Mouse (Mus musculus): ENCODE results near the gene Hspa2. TPM values are rescaled to one million over a fixed set of nuclear protein-coding genes. Genes with fewer than 3 reads are reported as not detected.
"Not testable (repeated sequence)": the region's sequence is repeated elsewhere in the genome, so short reads cannot be mapped to it uniquely, and the experiment has no call there.

The Hspa2 gene
- polyA plus RNA-seq, 1 experiment from 2014 or later, result 5.7 TPM

GRCm38 (mm10) chr12:76435549-76435948 is 31.6 kb downstream of the Hspa2 start:
- WGBS, result 38% methylated on average over 8 of the region's 8 CpGs
- Histone ChIP-seq H3K27ac (ENCODE audit: low read depth, low read length) (no peak overlapping the region), H3K4me2 (ENCODE audit: low read depth, low read length) (peak overlapping the region; percentile 32; the same call in 1 of the 2 replicates), H3K4me3 (ENCODE audit: low read depth, low read length) (no peak overlapping the region), H3K36me3 (ENCODE audit: control insufficient read depth, insufficient read depth, low read length) (no peaks in the 10 kb centered on the region), H3K27me3 (ENCODE audit: control insufficient read depth, insufficient read depth, low read length) (no peaks in the 10 kb centered on the region), H3K9me3 (ENCODE audit: control insufficient read depth, low read length) (no peaks in the 10 kb centered on the region), H3K9ac (replicated peaks; ENCODE audit: low read depth, low read length) (no peak overlapping the region), H3K4me1 (ENCODE audit: control insufficient read depth, insufficient read depth, low read length) (no peaks in the 10 kb centered on the region)
- no peak for ATAC-seq (ENCODE audit: low read depth)

DNA sequence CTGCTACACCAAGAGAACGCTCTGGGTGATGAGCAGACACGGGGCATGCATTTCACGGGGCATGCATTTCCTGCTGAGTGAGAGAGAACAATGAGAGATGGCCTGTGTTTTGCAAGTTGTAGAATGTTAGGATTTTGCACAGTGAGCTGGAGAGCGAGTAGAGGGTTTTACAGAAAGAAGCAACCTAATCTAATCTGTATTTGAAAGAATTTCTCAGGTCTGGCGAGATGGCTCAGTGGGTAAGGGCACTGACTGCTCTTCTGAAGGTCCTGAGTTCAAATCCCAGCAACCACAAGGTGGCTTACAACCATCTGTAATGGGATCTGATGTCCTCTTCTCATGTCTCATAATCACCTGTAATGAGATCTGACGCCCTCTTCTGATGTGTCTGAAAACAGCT is 39.5 kb downstream of the Hspa2 start:
- H3K9ac ChIP-seq (replicated peaks; ENCODE audit: low read depth, low read length); H3K9me3 ChIP-seq (ENCODE audit: control insufficient read depth, low read length); H3K27ac ChIP-seq (ENCODE audit: low read depth, low read length); ATAC-seq (ENCODE audit: low read depth); H3K27me3 ChIP-seq (ENCODE audit: control insufficient read depth, insufficient read depth, low read length); H3K4me3 ChIP-seq (ENCODE audit: low read depth, low read length); H3K36me3 ChIP-seq (ENCODE audit: control insufficient read depth, insufficient read depth, low read length); H3K4me2 ChIP-seq (ENCODE audit: low read depth, low read length); H3K4me1 ChIP-seq (ENCODE audit: control insufficient read depth, insufficient read depth, low read length): not testable (repeated sequence)
- WGBS, result 81% methylated on average over 6 of the region's 6 CpGs

- H3K36me3 ChIP-seq (ENCODE audit: control insufficient read depth, insufficient read depth, low read length), result no peaks in the 10 kb centered on the region
- H3K4me2 ChIP-seq (ENCODE audit: low read depth, low read length), result no peak overlapping the region
- WGBS, result 74% methylated on average over 10 of the region's 10 CpGs
- no peak for ATAC-seq (ENCODE audit: low read depth)
- no peaks in the 10 kb centered on the region for H3K4me1 ChIP-seq (ENCODE audit: control insufficient read depth, insufficient read depth, low read length)
- H3K4me3 ChIP-seq (ENCODE audit: low read depth, low read length), result no peak overlapping the region
- H3K9me3 ChIP-seq (ENCODE audit: control insufficient read depth, low read length), result no peaks in the 10 kb centered on the region
- H3K27me3 ChIP-seq (ENCODE audit: control insufficient read depth, insufficient read depth, low read length), result no peaks in the 10 kb centered on the region
- no peak overlapping the region for H3K9ac ChIP-seq (replicated peaks; ENCODE audit: low read depth, low read length)
- no peak overlapping the region for H3K27ac ChIP-seq (ENCODE audit: low read depth, low read length)
These were observed 40.4 kb downstream of the Hspa2 start for GRCm38 (mm10) chr12:76444359-76444772.

- H3K4me2 ChIP-seq (ENCODE audit: low read depth, low read length), result no peak overlapping the region
- no peak for ATAC-seq (ENCODE audit: low read depth)
These were observed 40.9 kb downstream of the Hspa2 start for GRCm38 (mm10) chr12:76444862-76445261.

GRCm38 (mm10) chr12:76446201-76446600 is 42.2 kb downstream of the Hspa2 start:
- H3K4me3 ChIP-seq (ENCODE audit: low read depth, low read length), result no peak overlapping the region
- no peak overlapping the region for H3K27ac ChIP-seq (ENCODE audit: low read depth, low read length)
- no peak overlapping the region for H3K9ac ChIP-seq (replicated peaks; ENCODE audit: low read depth, low read length)
- H3K36me3 ChIP-seq (ENCODE audit: control insufficient read depth, insufficient read depth, low read length), result no peaks in the 10 kb centered on the region
- 76% methylated on average over 11 of the region's 11 CpGs for WGBS
- no peaks in the 10 kb centered on the region for H3K4me1 ChIP-seq (ENCODE audit: control insufficient read depth, insufficient read depth, low read length)
- no peak for ATAC-seq (ENCODE audit: low read depth)
- H3K4me2 ChIP-seq (ENCODE audit: low read depth, low read length), result no peak overlapping the region
- H3K27me3 ChIP-seq (ENCODE audit: control insufficient read depth, insufficient read depth, low read length), result no peaks in the 10 kb centered on the region
- H3K9me3 ChIP-seq (ENCODE audit: control insufficient read depth, low read length), result no peaks in the 10 kb centered on the region

More at GRCm38 (mm10) chr12:76444862-76445261, 40.9 kb downstream of the Hspa2 start:
- no peaks in the 10 kb centered on the region for H3K9me3 ChIP-seq (ENCODE audit: control insufficient read depth, low read length)
- no peak overlapping the region for H3K27ac ChIP-seq (ENCODE audit: low read depth, low read length)
- no peak overlapping the region for H3K4me3 ChIP-seq (ENCODE audit: low read depth, low read length)
- no peak overlapping the region for H3K9ac ChIP-seq (replicated peaks; ENCODE audit: low read depth, low read length)
- no peaks in the 10 kb centered on the region for H3K4me1 ChIP-seq (ENCODE audit: control insufficient read depth, insufficient read depth, low read length)
- no peaks in the 10 kb centered on the region for H3K36me3 ChIP-seq (ENCODE audit: control insufficient read depth, insufficient read depth, low read length)
- H3K27me3 ChIP-seq (ENCODE audit: control insufficient read depth, insufficient read depth, low read length), result no peaks in the 10 kb centered on the region
- 80% methylated on average over 6 of the region's 6 CpGs for WGBS

- H3K27me3 ChIP-seq (ENCODE audit: control insufficient read depth, insufficient read depth, low read length), result no peaks in the 10 kb centered on the region
- no peak overlapping the region for H3K4me3 ChIP-seq (ENCODE audit: low read depth, low read length)
- no peaks in the 10 kb centered on the region for H3K4me1 ChIP-seq (ENCODE audit: control insufficient read depth, insufficient read depth, low read length)
- no peak for ATAC-seq (ENCODE audit: low read depth)
- no peak overlapping the region for H3K27ac ChIP-seq (ENCODE audit: low read depth, low read length)
- H3K9me3 ChIP-seq (ENCODE audit: control insufficient read depth, low read length), result no peaks in the 10 kb centered on the region
- no peak overlapping the region for H3K9ac ChIP-seq (replicated peaks; ENCODE audit: low read depth, low read length)
- H3K36me3 ChIP-seq (ENCODE audit: control insufficient read depth, insufficient read depth, low read length), result no peaks in the 10 kb centered on the region
- 82% methylated on average over 6 of the region's 6 CpGs for WGBS
- H3K4me2 ChIP-seq (ENCODE audit: low read depth, low read length), result no peak overlapping the region
These were observed 44.2 kb downstream of the Hspa2 start for GRCm38 (mm10) chr12:76448127-76448526.

DNA sequence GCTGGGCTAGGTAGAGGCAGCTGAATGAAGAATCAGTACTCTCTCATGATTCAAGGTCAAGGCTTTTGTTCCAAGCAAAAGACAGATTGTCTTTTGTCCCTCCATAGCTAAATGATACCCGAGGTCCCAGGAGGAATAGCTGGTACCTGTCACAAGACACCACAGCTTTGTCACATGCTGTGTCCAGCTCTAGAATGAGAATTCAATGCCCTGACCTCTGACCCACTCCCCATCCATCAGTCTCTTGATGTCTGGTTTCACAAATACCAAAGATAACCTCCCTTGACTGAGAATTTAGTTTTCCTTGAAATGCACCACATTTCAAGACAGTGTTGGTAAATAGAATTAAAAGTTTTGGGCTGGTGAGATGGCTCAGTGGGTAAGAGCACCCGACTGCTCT is 48.2 kb downstream of the Hspa2 start:
- H3K4me3 ChIP-seq (ENCODE audit: low read depth, low read length), result no peak overlapping the region
- no peak overlapping the region for H3K4me2 ChIP-seq (ENCODE audit: low read depth, low read length)
- H3K4me1 ChIP-seq (ENCODE audit: control insufficient read depth, insufficient read depth, low read length), result no peaks in the 10 kb centered on the region
- no peak overlapping the region for H3K27ac ChIP-seq (ENCODE audit: low read depth, low read length)
- no peaks in the 10 kb centered on the region for H3K36me3 ChIP-seq (ENCODE audit: control insufficient read depth, insufficient read depth, low read length)
- WGBS, result 51% methylated on average over 2 of the region's 2 CpGs
- H3K9me3 ChIP-seq (ENCODE audit: control insufficient read depth, low read length), result no peaks in the 10 kb centered on the region
- no peaks in the 10 kb centered on the region for H3K27me3 ChIP-seq (ENCODE audit: control insufficient read depth, insufficient read depth, low read length)
- no peak for ATAC-seq (ENCODE audit: low read depth)
- H3K9ac ChIP-seq (replicated peaks; ENCODE audit: low read depth, low read length), result no peak overlapping the region

Other genes starting within 250 kb of the Hspa2 start
- gene Esr2, start 226.9 kb upstream of the Hspa2 start, polyA plus RNA-seq (2014; fragmentation: Nextera tagmentation; extraction: Ambion mirVana), result 0.08 and 0.19 TPM in 2 replicates
- gene Tex21, start 157.4 kb upstream of the Hspa2 start, polyA plus RNA-seq (2014; fragmentation: Nextera tagmentation; extraction: Ambion mirVana), result 0.20 TPM in 1 of 2 replicates, not detected in the other
- 26.8 and 31.0 TPM in 2 replicates for gene Mthfd1, start 148.9 kb upstream of the Hspa2 start, polyA plus RNA-seq (2014; fragmentation: Nextera tagmentation; extraction: Ambion mirVana)
- 14.7 and 17.0 TPM in 2 replicates for gene Akap5, start 79.3 kb upstream of the Hspa2 start, polyA plus RNA-seq (2014; fragmentation: Nextera tagmentation; extraction: Ambion mirVana)
- gene Zbtb25, start 34.6 kb upstream of the Hspa2 start, polyA plus RNA-seq (2014; fragmentation: Nextera tagmentation; extraction: Ambion mirVana), result 14.5 and 16.6 TPM in 2 replicates
- 3.5 and 5.1 TPM in 2 replicates for gene Zbtb1, start 33.9 kb upstream of the Hspa2 start, polyA plus RNA-seq (2014; fragmentation: Nextera tagmentation; extraction: Ambion mirVana)
- 0.81 and 1.5 TPM in 2 replicates for gene Ppp1r36, start 13.4 kb downstream of the Hspa2 start, polyA plus RNA-seq (2014; fragmentation: Nextera tagmentation; extraction: Ambion mirVana)
- 0.47 and 0.90 TPM in 2 replicates for gene Plekhg3, start 126.7 kb downstream of the Hspa2 start, polyA plus RNA-seq (2014; fragmentation: Nextera tagmentation; extraction: Ambion mirVana)